Mouse (Mus musculus) lung, adult 2 months (tissue): ENCODE data around the gene Stk25.

Experiments used
- CTCF ChIP-seq: fragments of 200-500 bp; IDR thresholded peaks from 2 replicates; pipeline ENCODE4 v1.5.1; 2011; ENCODE audit warnings: mild to moderate bottlenecking, low read length, control low read depth; ENCODE audit not compliant: insufficient read depth
- POLR2A ChIP-seq: fragments of 200-500 bp; IDR thresholded peaks from 2 replicates; pipeline ENCODE4 v1.6.1; 2011; ENCODE audit warnings: low read depth, mild to moderate bottlenecking, control low read depth, low read length, borderline replicate concordance; ENCODE audit errors: extremely low read depth

DNA sequence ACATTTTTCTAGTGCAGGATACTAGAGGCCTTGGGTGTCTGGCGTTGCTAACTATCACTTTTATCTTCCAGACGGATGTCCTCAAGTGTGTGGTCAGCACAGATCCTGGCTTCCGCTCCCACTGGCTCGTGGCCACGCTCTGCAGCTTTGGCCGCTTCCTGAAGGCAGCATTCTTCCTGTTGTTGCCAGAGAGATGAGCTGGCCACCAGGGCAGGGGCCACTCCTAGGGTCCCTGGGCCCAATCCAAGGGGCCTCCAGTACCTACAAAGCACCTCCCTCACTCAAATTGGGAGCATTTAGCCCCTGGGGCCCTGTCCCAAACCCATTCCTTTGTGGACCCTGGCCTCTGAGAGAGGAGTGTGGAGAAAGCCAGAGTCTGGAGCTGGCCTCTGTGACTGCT is 36.5 kb upstream of the Stk25 start:
- TF ChIP-seq POLR2A, result no peak
- TF ChIP-seq CTCF, result no peak
